In the genomic region with DNA sequence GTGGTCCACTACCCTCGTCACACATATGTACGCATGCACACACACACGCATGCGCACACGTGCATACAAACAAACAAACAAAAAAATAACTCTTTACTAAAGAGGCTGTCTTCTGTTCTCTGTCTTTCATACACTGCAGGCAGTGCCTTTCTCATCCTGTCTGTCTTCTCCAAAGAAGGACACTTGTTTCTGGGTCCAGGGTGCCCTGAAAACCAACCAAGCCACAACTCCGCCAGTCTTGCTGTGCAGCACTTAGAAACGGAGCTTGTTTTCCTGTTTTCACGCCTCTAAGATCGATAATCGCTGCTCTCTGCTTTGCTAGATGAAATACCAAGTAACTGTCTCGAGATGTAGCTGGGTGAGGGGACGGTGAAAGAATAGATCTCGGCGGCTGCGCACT, we compare ENCODE assay signal across 18 mouse cellular contexts.
DNase-seq lines count a peak whose midpoint lies in the region; ATAC-seq and TF ChIP-seq lines count a peak whose summit lies in the region.
"Had no signal": no experiment of that assay in that cellular context is flagged by ENCODE, and none has a peak within 500 bp of the region (broad histone marks: within the 10 kb centered on the region; RNA-seq: fewer than 3 reads in every experiment).

No protein-coding gene starts in this region.

- no peak for TF ChIP-seq CTCF in layer of hippocampus, adult 2 months (conservative IDR thresholded peaks at IDR 0.05)

- no peak overlapping the region for H3K4me2 ChIP-seq in heart, embryonic 11.5 days
- H3K4me2 ChIP-seq in limb, embryonic 11.5 days (ENCODE audit: low read depth, severe bottlenecking) = no peak overlapping the region
- H3K4me2 ChIP-seq: forebrain, embryonic 12.5 days; heart, embryonic 15.5 days; hindbrain, embryonic 12.5 days had no signal

- H3K36me3 ChIP-seq in heart, embryonic 10.5 days = no peaks in the 10 kb centered on the region
- H3K36me3 ChIP-seq in heart, embryonic 11.5 days (ENCODE audit: control insufficient read depth, insufficient read depth, low read length) = no peaks in the 10 kb centered on the region
- H3K36me3 ChIP-seq in embryonic facial prominence, embryonic 10.5 days (replicated peaks) = no peaks in the 10 kb centered on the region
- no peaks in the 10 kb centered on the region for H3K36me3 ChIP-seq in limb, embryonic 11.5 days (ENCODE audit: control insufficient read depth, insufficient read depth, low read length)
- H3K36me3 ChIP-seq: forebrain, embryonic 12.5 days; heart, embryonic 15.5 days; hindbrain, embryonic 12.5 days had no signal

- H3K4me1 ChIP-seq in heart, embryonic 10.5 days = peaks cover 50% of the 10 kb centered on the region
- peaks cover 37% of the 10 kb centered on the region for H3K4me1 ChIP-seq in heart, embryonic 11.5 days (ENCODE audit: control insufficient read depth, insufficient read depth, low read length)
- H3K4me1 ChIP-seq in embryonic facial prominence, embryonic 10.5 days = peaks cover 32% of the 10 kb centered on the region
- 0 out of 2 replicates have a peak, but pooled peaks cover 9% of the 10 kb centered on the region for H3K4me1 ChIP-seq in limb, embryonic 11.5 days (ENCODE audit: control insufficient read depth, insufficient read depth, low read length)

- H3K27ac ChIP-seq in heart, embryonic 10.5 days = peak overlapping the region; percentile 43
- no peak overlapping the region for H3K27ac ChIP-seq in heart, embryonic 11.5 days (ENCODE audit: low read depth, low read length)
- 0 out of 2 replicates have a peak overlapping the region, but pooled peaks have one; percentile 24 for H3K27ac ChIP-seq in layer of hippocampus, adult 2 months
- H3K27ac ChIP-seq in embryonic facial prominence, embryonic 10.5 days (replicated peaks) = 0 out of 2 replicates have a peak overlapping the region, but pooled peaks have one; percentile 44
- H3K27ac ChIP-seq in limb, embryonic 11.5 days (replicated peaks; ENCODE audit: low read depth, low read length) = no peak overlapping the region; the same call in 1 of the 2 replicates
- H3K27ac ChIP-seq: forebrain, embryonic 12.5 days; heart, embryonic 15.5 days; hindbrain, embryonic 12.5 days had no signal

- ATAC-seq in heart, embryonic 11.5 days (replicated peaks; ENCODE audit: insufficient number of reproducible peaks, low FRiP score, low TSS enrichment) = no peak
- ATAC-seq in limb, embryonic 11.5 days (ENCODE audit: insufficient number of reproducible peaks, low FRiP score, low TSS enrichment, low read depth) = no peak
- ATAC-seq: forebrain, embryonic 16.5 days; intestine, embryonic 16.5 days had no signal

- no peak for DNase-seq in heart, embryonic 10.5 days (ENCODE audit: low spot score)
- DNase-seq in layer of hippocampus, adult 2 months (ENCODE audit: low spot score in 2 of 2) = no peak
- no peak for DNase-seq in layer of hippocampus, adult 11-12 months (ENCODE audit: low spot score)
- no peak for DNase-seq in embryonic facial prominence, embryonic 10.5 days (ENCODE audit: low spot score)
- no peak for DNase-seq in limb, embryonic 11.5 days (ENCODE audit: low spot score)
- DNase-seq in gastrocnemius, postnatal 4 days (ENCODE audit: low spot score in 2 of 2) = no peak
- DNase-seq: adrenal gland, postnatal 10 days; cerebellum, adult 11 months; cerebellum, adult 9-10 months; cerebellum, postnatal 25 days; gastrocnemius, postnatal 10 days; heart, postnatal 14 days had no signal

- no peaks in the 10 kb centered on the region for H3K27me3 ChIP-seq in heart, embryonic 10.5 days (ENCODE audit: insufficient read depth, poor library complexity, severe bottlenecking)
- no peaks in the 10 kb centered on the region for H3K27me3 ChIP-seq in heart, embryonic 11.5 days (ENCODE audit: control insufficient read depth, insufficient read depth, low read length)
- no peaks in the 10 kb centered on the region for H3K27me3 ChIP-seq in embryonic facial prominence, embryonic 10.5 days (replicated peaks; ENCODE audit: low read depth, poor library complexity, severe bottlenecking)
- no peaks in the 10 kb centered on the region for H3K27me3 ChIP-seq in limb, embryonic 11.5 days (ENCODE audit: control insufficient read depth, insufficient read depth, low read length)
- H3K27me3 ChIP-seq: heart, embryonic 15.5 days; hindbrain, embryonic 12.5 days had no signal

- no peaks in the 10 kb centered on the region for H3K9me3 ChIP-seq in heart, embryonic 10.5 days
- H3K9me3 ChIP-seq in heart, embryonic 11.5 days (replicated peaks; ENCODE audit: control insufficient read depth, low read length) = no peaks in the 10 kb centered on the region
- no peaks in the 10 kb centered on the region for H3K9me3 ChIP-seq in embryonic facial prominence, embryonic 10.5 days
- H3K9me3 ChIP-seq in limb, embryonic 11.5 days (ENCODE audit: control insufficient read depth, low read length) = no peaks in the 10 kb centered on the region
- H3K9me3 ChIP-seq: forebrain, embryonic 12.5 days; heart, embryonic 15.5 days; hindbrain, embryonic 12.5 days had no signal

- no peak overlapping the region for H3K4me3 ChIP-seq in heart, embryonic 10.5 days
- H3K4me3 ChIP-seq in heart, embryonic 11.5 days (ENCODE audit: low read depth, low read length) = no peak overlapping the region
- H3K4me3 ChIP-seq in layer of hippocampus, adult 2 months = peak overlapping the region; percentile 33
- no peak overlapping the region for H3K4me3 ChIP-seq in embryonic facial prominence, embryonic 10.5 days
- H3K4me3 ChIP-seq in limb, embryonic 11.5 days (ENCODE audit: low read depth, low read length) = no peak overlapping the region
- H3K4me3 ChIP-seq: forebrain, embryonic 12.5 days; heart, embryonic 15.5 days; hindbrain, embryonic 12.5 days had no signal

- H3K9ac ChIP-seq in heart, embryonic 11.5 days (ENCODE audit: low read depth, low read length) = no peak overlapping the region
- H3K9ac ChIP-seq in limb, embryonic 11.5 days (ENCODE audit: low read length) = 0 out of 2 replicates have a peak overlapping the region, but pooled peaks have one; percentile 9
- H3K9ac ChIP-seq: forebrain, embryonic 12.5 days; heart, embryonic 15.5 days; hindbrain, embryonic 12.5 days had no signal

- WGBS in heart, embryonic 10.5 days = 81% methylated on average over 15 of the region's 15 CpGs
- WGBS in heart, embryonic 11.5 days (ENCODE audit: insufficient replicate concordance) = 74% methylated on average over 15 of the region's 15 CpGs
- 84% methylated on average over 15 of the region's 15 CpGs for WGBS in embryonic facial prominence, embryonic 10.5 days
- WGBS in limb, embryonic 11.5 days = 87% methylated on average over 15 of the region's 15 CpGs

Comparison
In these comparisons a context has a peak if more than half of its experiments do, and no peak if none do; other contexts are left out.
1. H3K27ac ChIP-seq: peak in heart, embryonic 10.5 days (single experiment), layer of hippocampus, adult 2 months (single experiment) and embryonic facial prominence, embryonic 10.5 days (single experiment); none in heart, embryonic 11.5 days (single experiment) and limb, embryonic 11.5 days (single experiment).